Mouse (Mus musculus): ENCODE measurements around the gene Ssu2. TPM values are rescaled to one million over a fixed set of nuclear protein-coding genes. Genes with fewer than 3 reads are reported as not detected.

Gene Ssu2
- polyA plus RNA-seq (2016; fragmentation: Nextera tagmentation; extraction: Ambion mirVana), result 0.12 and 0.17 TPM in 2 replicates

DNA sequence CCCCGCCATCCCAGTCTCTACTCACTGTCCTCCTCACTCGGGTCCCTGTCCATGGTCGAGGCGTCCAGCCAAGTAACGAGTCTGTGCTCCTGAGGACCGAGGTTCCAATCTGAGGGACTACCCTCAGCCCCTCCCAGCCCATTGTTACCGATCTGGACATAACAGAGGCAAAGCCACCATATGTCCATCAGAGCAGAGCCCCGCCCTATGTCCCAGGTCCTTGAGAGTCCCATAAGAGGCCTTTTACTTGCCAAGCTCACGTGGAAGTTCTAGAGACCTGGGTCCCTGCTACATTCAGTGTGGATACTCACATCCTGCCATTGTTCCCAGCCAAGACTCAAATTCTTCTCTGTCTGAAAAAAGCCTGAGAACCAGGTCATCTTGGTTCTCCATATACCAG, at the start of gene Ssu2:
TSS of gene Ssu2 (minus strand) at position 77 of the 400 bp plus-strand sequence.
- H3K4me3 ChIP-seq, result no peak within 1 kb of the TSS
- no peak within 1 kb of the TSS for H3K4me2 ChIP-seq
- 64% methylated on average over 9 of the region's 9 CpGs for WGBS
- no peak for ATAC-seq (ENCODE audit: insufficient number of reproducible peaks, low FRiP score)
- H3K9me3 ChIP-seq (replicated peaks), result no peaks in the 10 kb centered on the region
- peaks cover 8% of the 10 kb centered on the region for H3K4me1 ChIP-seq (replicated peaks)
- H3K27ac ChIP-seq (ENCODE audit: poor library complexity, severe bottlenecking), result no peak within 1 kb of the TSS
- no peaks in the 10 kb centered on the region; the same call in 1 of the 2 replicates for H3K27me3 ChIP-seq (replicated peaks)
- H3K36me3 ChIP-seq, result no peaks in the 10 kb centered on the region
- no peak within 1 kb of the TSS for H3K9ac ChIP-seq

DNA sequence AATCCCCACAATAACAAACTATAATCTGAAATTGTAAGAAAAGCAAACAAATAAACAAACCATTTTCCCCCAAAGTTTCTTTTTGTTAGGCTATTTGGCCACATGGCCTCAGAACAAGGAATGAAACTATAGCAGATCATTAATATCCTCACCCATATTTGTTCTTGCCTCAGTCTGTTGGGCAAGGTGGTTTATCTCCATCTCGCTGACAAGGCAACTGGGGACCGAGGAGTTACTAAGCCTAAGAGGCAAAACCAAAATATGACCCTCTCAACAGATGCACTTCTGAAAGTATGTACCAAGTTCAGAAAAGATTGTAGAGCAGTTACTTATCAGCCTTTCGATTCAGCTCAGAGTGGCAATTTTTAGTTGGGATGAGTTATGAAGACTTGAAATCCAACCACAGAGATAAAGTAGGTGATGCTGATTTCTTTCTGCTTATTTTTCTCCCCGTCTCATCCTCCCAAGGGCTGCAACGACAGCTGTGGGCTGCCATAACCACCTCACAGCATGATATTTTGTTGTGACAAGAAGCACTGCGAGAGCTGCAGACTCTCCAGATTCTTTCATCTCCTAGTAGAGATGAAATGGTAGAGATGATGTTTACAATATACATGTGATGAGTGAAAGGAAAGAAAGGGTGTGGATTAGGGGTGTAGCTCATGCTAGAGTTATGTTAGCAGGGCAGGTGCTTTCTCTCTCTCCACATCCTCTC, 38.4 kb upstream of the Ssu2 start:
- H3K4me2 ChIP-seq, result no peak overlapping the region
- no peak overlapping the region for H3K4me3 ChIP-seq
- ATAC-seq (ENCODE audit: insufficient number of reproducible peaks, low FRiP score), result no peak
- no peak overlapping the region for H3K27ac ChIP-seq (ENCODE audit: poor library complexity, severe bottlenecking)
- 61% methylated on average over 6 of the region's 6 CpGs for WGBS
- H3K36me3 ChIP-seq, result no peaks in the 10 kb centered on the region
- no peaks in the 10 kb centered on the region for H3K4me1 ChIP-seq (replicated peaks)
- no peaks in the 10 kb centered on the region for H3K27me3 ChIP-seq (replicated peaks)
- no peak overlapping the region for H3K9ac ChIP-seq
- peaks cover 11% of the 10 kb centered on the region for H3K9me3 ChIP-seq (replicated peaks)

DNA sequence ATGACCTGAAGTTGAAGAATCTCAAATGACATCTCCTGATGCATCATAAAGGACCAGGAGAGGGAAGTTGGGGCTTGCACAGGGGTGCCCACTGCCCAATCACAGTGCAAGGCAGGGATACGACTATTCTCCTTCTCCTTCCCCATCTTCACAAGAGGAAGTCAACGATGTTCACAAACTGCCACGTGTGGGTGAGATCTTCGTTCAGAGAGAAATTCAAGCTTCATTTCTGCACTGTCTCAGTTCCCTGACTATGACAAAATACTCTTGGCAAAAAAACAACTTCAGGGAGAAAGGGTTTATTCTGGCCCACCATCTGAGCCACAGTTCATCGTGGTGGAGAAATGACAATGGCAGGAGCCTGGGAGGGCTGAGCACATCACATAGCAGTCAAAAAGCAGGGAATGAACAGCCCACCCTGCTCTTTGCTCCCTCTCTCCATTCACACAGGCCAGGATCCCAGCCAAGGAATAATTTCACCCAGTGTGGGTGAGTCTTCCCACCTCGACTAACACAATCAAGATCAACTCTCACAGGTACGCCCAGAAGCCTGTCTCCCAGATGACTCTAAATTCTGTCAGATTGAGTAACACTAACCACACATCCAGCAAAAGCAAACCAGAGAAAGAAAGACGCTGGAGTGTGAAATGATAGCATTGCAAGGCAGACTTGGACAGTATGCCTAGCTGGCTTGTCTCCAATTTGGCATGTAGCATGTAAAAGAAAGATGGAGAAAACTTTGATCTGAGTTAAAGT, 36.1 kb upstream of the Ssu2 start:
- Histone ChIP-seq H3K4me1 (replicated peaks) (no peaks in the 10 kb centered on the region), H3K36me3 (no peaks in the 10 kb centered on the region), H3K9me3 (replicated peaks) (peaks cover 15% of the 10 kb centered on the region), H3K9ac (no peak overlapping the region), H3K4me2 (no peak overlapping the region), H3K27me3 (replicated peaks) (no peaks in the 10 kb centered on the region), H3K4me3 (no peak overlapping the region), H3K27ac (ENCODE audit: poor library complexity, severe bottlenecking) (no peak overlapping the region)
- 72% methylated on average over 8 of the region's 8 CpGs for WGBS
- no peak for ATAC-seq (ENCODE audit: insufficient number of reproducible peaks, low FRiP score)

DNA sequence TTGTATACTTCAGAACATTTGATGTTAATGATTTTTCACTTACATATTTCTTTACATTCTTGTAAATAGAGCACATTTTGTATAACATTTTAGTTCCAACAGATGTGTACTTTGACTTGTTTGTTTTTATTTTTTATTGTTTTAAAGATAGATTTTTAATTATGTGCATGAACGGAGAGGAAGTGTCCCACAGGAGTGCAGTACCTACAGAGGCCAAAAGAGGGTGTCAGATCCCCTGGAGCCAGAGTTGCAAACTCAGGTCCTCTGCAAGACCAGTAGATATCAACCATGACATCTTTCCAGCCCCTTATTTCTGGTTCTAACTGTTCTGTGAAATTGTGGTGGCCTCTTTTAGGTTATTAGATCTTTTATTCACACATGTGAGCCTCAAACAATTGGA, 33.1 kb upstream of the Ssu2 start:
- Histone ChIP-seq H3K36me3 (no peaks in the 10 kb centered on the region), H3K9ac (no peak overlapping the region), H3K27ac (ENCODE audit: poor library complexity, severe bottlenecking) (no peak overlapping the region), H3K27me3 (replicated peaks) (no peaks in the 10 kb centered on the region), H3K4me1 (replicated peaks) (no peaks in the 10 kb centered on the region), H3K9me3 (replicated peaks) (peaks cover 15% of the 10 kb centered on the region), H3K4me2 (no peak overlapping the region), H3K4me3 (no peak overlapping the region)
- 93% methylated on average over 1 of the region's 1 CpGs for WGBS
- no peak for ATAC-seq (ENCODE audit: insufficient number of reproducible peaks, low FRiP score)

DNA sequence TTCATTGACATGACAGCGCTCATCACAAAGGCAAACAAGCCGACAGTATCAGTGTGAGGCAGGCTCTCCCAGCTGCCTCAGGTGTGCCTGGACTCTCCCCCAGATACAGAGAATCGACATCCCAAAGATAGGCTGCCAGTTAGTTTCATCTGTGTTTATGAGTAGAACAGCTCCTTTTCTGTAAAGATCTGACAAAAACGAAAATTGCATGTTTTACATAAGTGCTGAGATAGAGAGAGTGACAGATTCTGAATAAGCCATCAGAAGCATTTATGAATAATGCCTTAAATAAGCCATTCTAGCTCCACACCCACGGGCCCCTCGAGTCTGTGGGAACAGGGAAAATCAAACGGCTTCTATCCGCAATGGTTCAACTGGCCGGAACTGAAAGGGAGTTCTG, 31.5 kb upstream of the Ssu2 start:
- Histone ChIP-seq H3K4me3 (no peak overlapping the region), H3K9me3 (replicated peaks) (peaks cover 15% of the 10 kb centered on the region), H3K27me3 (replicated peaks) (no peaks in the 10 kb centered on the region), H3K27ac (ENCODE audit: poor library complexity, severe bottlenecking) (no peak overlapping the region), H3K9ac (no peak overlapping the region), H3K4me2 (no peak overlapping the region), H3K4me1 (replicated peaks) (no peaks in the 10 kb centered on the region), H3K36me3 (no peaks in the 10 kb centered on the region)
- WGBS, result 73% methylated on average over 9 of the region's 9 CpGs
- no peak for ATAC-seq (ENCODE audit: insufficient number of reproducible peaks, low FRiP score)

DNA sequence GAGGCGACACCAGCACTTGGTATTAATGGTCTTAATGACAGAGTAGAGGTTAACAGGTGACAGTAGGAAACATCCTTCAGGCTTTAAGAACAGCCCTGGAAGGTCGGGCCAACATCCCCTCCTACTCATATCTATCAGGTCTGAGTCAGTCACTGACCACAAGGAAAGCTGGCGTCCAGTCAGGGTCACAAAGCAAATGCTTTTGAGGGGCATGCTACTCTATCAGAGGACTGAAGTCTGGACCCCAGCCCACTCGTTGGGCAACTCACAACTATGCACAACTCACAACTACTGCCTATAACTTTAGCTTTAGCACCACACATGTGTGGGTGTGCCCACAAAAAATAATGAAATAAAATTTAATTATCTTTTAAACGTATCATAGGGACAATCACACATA, 16.3 kb upstream of the Ssu2 start:
- Histone ChIP-seq H3K9ac (no peak overlapping the region), H3K4me2 (no peak overlapping the region), H3K9me3 (replicated peaks) (peaks cover 6% of the 10 kb centered on the region; the same call in 1 of the 2 replicates), H3K4me1 (replicated peaks) (peaks cover 35% of the 10 kb centered on the region), H3K36me3 (no peaks in the 10 kb centered on the region), H3K27me3 (replicated peaks) (no peaks in the 10 kb centered on the region), H3K27ac (ENCODE audit: poor library complexity, severe bottlenecking) (no peak overlapping the region), H3K4me3 (no peak overlapping the region)
- ATAC-seq (ENCODE audit: insufficient number of reproducible peaks, low FRiP score), result no peak
- 78% methylated on average over 5 of the region's 5 CpGs for WGBS

DNA sequence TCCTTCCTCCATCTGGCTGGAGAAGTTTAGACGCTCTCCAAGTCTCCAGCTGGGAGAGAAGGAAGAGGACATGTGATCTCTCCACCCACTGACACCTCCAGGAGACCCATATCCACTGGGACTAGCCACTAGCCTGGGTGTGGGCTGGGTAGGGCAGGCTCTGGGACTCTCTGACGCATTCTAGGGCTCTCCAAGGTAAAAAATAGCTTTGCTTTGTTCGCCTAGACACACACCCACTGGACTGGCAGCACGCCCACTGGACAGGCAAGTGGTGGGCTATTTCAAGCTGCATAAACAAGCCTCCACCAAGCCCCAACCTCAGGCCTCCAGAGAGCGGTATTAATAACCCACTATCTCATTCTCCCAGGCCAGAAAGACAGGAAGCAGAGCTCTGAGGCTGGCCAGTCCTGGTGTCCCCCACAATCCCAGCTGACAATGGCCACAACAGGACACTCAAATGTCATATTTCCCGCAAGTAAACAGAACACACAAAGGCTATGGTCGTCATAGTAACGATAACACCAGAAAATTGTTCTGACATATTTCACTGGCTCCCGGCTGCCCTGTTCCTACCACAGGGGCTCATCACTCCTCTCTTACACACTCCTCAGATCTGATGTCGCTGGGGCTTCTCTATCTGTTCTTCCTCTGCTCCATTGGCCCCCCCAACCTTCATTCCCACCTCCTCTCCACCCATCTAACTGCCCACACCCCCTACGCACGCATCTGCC, 14.3 kb upstream of the Ssu2 start:
- 35% methylated on average over 12 of the region's 12 CpGs for WGBS
- ATAC-seq (ENCODE audit: insufficient number of reproducible peaks, low FRiP score), result peak; percentile 89

DNA sequence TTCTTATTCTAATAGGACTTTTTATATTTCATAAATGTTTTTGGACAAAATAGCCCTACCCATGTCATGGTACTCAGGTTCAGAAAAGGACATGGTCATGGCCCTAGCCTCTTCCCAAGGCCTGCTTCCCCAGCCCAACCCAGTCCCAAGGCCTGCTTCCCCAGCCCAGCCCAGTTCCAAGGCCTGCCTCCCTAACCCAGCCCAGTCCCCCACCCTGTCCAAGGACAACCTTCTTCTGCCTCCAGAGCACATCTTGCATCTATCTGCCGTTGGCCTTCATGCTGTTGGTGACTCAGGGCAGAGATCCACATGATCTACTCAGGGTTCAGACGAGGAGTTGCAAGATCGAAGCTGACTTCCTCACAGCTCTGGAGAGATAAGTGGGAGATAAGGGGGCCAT, 9.5 kb upstream of the Ssu2 start:
- Histone ChIP-seq H3K9ac (no peak overlapping the region), H3K4me3 (no peak overlapping the region), H3K9me3 (replicated peaks) (no peaks in the 10 kb centered on the region), H3K4me2 (no peak overlapping the region), H3K36me3 (no peaks in the 10 kb centered on the region), H3K27ac (ENCODE audit: poor library complexity, severe bottlenecking) (no peak overlapping the region), H3K4me1 (replicated peaks) (peaks cover 36% of the 10 kb centered on the region), H3K27me3 (replicated peaks) (no peaks in the 10 kb centered on the region)
- WGBS, result 38% methylated on average over 3 of the region's 3 CpGs
- ATAC-seq (ENCODE audit: insufficient number of reproducible peaks, low FRiP score), result no peak

More for the DNA sequence above, 14.3 kb upstream of the Ssu2 start:
- no peak overlapping the region for H3K9ac ChIP-seq
- H3K36me3 ChIP-seq, result no peaks in the 10 kb centered on the region
- H3K4me3 ChIP-seq, result no peak overlapping the region
- peaks cover 6% of the 10 kb centered on the region; the same call in 1 of the 2 replicates for H3K9me3 ChIP-seq (replicated peaks)
- peak overlapping the region; percentile 92 for H3K27ac ChIP-seq (ENCODE audit: poor library complexity, severe bottlenecking)
- H3K4me1 ChIP-seq (replicated peaks), result peaks cover 41% of the 10 kb centered on the region
- H3K27me3 ChIP-seq (replicated peaks), result no peaks in the 10 kb centered on the region
- H3K4me2 ChIP-seq, result 0 out of 2 replicates have a peak overlapping the region, but pooled peaks have one; percentile 5

DNA sequence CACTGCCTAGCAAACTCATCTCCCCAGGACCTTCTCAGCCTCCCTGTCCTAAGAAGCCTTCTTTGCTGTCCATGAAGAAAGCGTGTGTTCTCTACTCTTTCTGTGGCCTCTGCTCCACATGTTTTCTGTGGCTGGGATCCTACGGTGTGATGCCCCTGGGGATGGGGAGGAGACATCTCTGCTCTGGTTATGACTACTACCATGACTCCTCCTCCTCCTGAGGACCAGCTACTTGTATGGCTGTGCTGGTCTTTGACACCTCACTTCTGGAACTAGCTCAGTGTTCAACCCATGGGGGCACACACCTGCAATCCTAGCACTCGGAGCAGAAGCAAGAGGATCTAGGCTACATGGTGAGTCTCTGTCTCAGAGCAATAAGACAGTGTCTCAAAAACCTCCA, 8.5 kb upstream of the Ssu2 start:
- Histone ChIP-seq H3K27ac (ENCODE audit: poor library complexity, severe bottlenecking) (no peak overlapping the region), H3K4me3 (no peak overlapping the region), H3K4me1 (replicated peaks) (peaks cover 28% of the 10 kb centered on the region), H3K4me2 (no peak overlapping the region), H3K9me3 (replicated peaks) (no peaks in the 10 kb centered on the region), H3K36me3 (no peaks in the 10 kb centered on the region), H3K27me3 (replicated peaks) (no peaks in the 10 kb centered on the region), H3K9ac (no peak overlapping the region)
- no peak for ATAC-seq (ENCODE audit: insufficient number of reproducible peaks, low FRiP score)
- 86% methylated on average over 3 of the region's 3 CpGs for WGBS

DNA sequence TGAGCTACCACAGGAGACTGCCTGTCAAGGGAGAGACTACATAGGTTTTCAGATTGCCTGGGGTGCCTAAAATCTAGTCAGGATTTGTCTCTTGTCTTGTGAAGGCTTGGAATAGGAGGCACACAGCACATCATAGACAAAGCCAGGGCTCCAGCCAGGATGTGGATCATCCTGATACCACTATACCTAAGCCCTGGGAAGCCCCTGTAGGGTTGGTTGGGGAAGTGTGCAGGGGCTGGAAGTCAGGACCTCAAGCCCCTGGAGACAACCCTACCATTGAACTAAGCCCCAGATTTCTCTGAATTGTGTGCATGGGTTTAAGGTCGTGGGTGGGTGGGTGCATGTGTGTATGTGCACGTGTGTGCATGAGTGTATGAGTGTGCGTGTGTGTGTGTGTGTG, 562 bp upstream of the Ssu2 start:
- no peaks in the 10 kb centered on the region for H3K9me3 ChIP-seq (replicated peaks)
- H3K9ac ChIP-seq, result no peak overlapping the region
- H3K4me3 ChIP-seq, result no peak overlapping the region
- H3K36me3 ChIP-seq, result no peaks in the 10 kb centered on the region
- H3K4me2 ChIP-seq, result no peak overlapping the region
- H3K4me1 ChIP-seq (replicated peaks), result peaks cover 3% of the 10 kb centered on the region
- 88% methylated on average over 3 of the region's 3 CpGs for WGBS
- no peak overlapping the region for H3K27ac ChIP-seq (ENCODE audit: poor library complexity, severe bottlenecking)
- no peaks in the 10 kb centered on the region; the same call in 1 of the 2 replicates for H3K27me3 ChIP-seq (replicated peaks)
- no peak for ATAC-seq (ENCODE audit: insufficient number of reproducible peaks, low FRiP score)

DNA sequence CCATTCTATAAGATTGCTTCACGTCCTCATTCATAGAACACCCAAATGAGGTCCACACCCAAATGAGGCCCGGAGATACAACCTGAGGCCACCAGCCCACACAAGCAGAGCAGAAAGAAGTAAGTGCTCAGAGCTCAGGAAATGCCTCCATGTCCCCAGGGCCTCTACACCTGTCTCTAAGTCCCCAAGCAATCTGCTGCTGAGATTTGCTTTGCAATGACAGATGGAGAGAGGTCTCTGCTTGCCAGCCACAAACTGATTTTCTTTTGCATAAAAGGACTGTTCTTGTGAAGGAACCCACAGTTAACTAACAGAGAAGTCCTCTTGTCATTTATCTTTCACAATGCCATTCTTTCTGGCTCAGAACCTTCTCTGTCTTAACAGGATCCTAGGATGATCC, 1.6 kb downstream of the Ssu2 start:
- Histone ChIP-seq H3K9me3 (replicated peaks) (no peaks in the 10 kb centered on the region), H3K4me1 (replicated peaks) (peaks cover 10% of the 10 kb centered on the region), H3K27me3 (replicated peaks) (no peaks in the 10 kb centered on the region; the same call in 1 of the 2 replicates), H3K36me3 (no peaks in the 10 kb centered on the region), H3K27ac (ENCODE audit: poor library complexity, severe bottlenecking) (no peak overlapping the region), H3K9ac (no peak overlapping the region), H3K4me3 (no peak overlapping the region), H3K4me2 (no peak overlapping the region)
- 59% methylated on average over 2 of the region's 2 CpGs for WGBS
- ATAC-seq (ENCODE audit: insufficient number of reproducible peaks, low FRiP score), result no peak
